Mouse (Mus musculus) urinary bladder, postnatal 0 days (tissue): Measurements from ENCODE around the gene Kctd7. TPM values are rescaled to one million over a fixed set of nuclear protein-coding genes. Genes with fewer than 3 reads are reported as not detected.

Experiments used
- polyA plus RNA-seq: library from polyadenylated mRNA; unstranded; fragments of >200 nt; fragmentation: Nextera tagmentation; extraction: Ambion mirVana; gene quantifications from 2 replicates; pipeline ENCODE4 v1.2.1, GENCODE M21; 2015

Kctd7 gene
- 3.9 and 5.0 TPM in 2 replicates for polyA plus RNA-seq

DNA sequence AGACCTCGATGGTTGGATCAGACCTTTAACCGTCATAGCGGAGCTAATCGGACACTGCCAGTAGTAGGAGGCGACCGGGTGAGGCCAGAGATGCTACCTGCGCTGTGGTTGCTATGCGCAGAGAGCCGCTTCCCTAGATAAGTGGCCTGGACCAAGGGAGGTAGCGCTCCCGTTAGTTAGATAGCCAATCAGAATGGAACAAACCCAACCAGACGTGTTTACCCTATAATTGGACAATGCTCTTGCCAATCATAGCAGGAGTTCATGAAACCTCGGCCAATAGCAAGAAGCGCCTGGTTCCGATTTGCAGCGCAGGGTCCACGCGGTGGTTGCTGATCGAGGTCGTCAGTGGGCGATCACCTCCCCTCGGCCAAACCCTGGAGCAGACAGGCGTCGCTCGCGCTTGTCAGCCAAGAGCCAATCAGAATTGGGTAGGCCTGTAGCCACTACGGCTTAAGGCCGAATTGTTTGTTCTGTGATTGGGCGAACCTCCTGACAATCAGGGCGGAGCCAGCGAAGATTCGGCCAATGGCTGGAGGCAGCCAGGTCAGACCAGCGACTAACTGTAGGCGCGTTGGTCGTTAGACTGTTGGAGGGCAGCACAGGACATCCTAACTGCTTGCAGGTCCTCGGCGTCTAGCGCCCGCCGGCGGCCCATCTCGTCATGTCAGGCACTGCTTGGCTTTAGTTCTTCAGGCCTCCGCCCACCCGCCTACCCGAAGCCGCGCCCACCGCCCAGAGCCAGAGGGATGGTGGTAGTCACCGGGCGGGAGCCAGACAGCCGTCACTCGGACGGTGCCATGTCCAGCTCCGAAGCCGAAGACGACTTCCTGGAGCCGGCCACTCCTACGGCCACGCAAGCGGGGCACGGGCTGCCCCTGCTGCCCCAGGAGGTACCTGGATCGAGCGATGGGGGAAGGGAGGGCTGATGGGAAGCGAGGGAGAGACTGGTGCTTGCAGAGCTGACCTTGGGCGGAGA, at the start of gene Kctd7:
TSS of gene Kctd7 (plus strand) at position 528 of the 979 bp plus-strand sequence.

DNA sequence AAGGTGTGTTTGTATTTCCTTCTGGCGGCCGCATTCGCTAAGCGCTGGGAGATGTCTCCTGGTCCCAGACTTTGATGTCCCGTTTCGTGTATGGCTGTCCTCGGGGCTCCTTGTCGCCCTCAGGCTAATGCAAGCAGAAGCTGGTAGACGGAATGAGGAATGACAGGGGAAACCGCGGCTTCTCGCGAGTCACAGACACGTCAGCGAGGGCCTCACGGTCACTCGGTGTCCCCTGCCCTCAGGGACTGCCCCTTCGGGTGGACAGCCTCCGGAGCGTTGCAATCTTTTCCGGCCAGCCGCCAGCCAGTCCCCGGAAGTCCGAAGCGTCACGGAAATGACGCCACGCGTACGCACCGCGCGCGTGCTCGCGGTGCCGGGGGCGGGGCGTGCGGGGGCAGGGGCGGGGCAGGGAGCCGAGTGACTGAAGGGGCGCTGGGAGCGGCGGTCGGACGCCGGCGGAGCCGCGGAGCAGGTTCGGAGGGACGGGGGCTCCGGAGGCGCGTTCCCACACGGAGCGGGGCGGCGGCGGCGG, 26.8 kb downstream of the Kctd7 start, which contains the start of gene Rabgef1:
TSS of gene Rabgef1 (plus strand) at position 376 of the 532 bp plus-strand sequence.

Other genes starting within 250 kb of the Kctd7 start
- gene Zbed5, start 249.1 kb upstream of the Kctd7 start, polyA plus RNA-seq = 1.7 and 2.6 TPM in 2 replicates
- gene Phkg1, start 246.3 kb upstream of the Kctd7 start, polyA plus RNA-seq = 0.15 and 0.33 TPM in 2 replicates
- gene Nupr1l, start 236.3 kb upstream of the Kctd7 start, polyA plus RNA-seq = 4.3 and 4.5 TPM in 2 replicates
- 15.9 and 18.2 TPM in 2 replicates for gene Vkorc1l1, start 202.9 kb upstream of the Kctd7 start, polyA plus RNA-seq
- 36.4 and 46.4 TPM in 2 replicates for gene Gusb, start 141.8 kb upstream of the Kctd7 start, polyA plus RNA-seq
- gene Asl, start 115.6 kb upstream of the Kctd7 start, polyA plus RNA-seq = 32.7 and 35.1 TPM in 2 replicates
- 30.6 and 35.2 TPM in 2 replicates for gene Crcp, start 115.6 kb upstream of the Kctd7 start, polyA plus RNA-seq
- gene Tpst1, start 71.5 kb upstream of the Kctd7 start, polyA plus RNA-seq = 75.6 and 83.0 TPM in 2 replicates
- 49.4 and 56.4 TPM in 2 replicates for gene Rabgef1, start 26.9 kb downstream of the Kctd7 start, polyA plus RNA-seq
- gene Tmem248, start 72.2 kb downstream of the Kctd7 start, polyA plus RNA-seq = 30.7 and 36.9 TPM in 2 replicates
- gene Sbds, start 110.7 kb downstream of the Kctd7 start, polyA plus RNA-seq = 69.1 and 82.2 TPM in 2 replicates
- gene Tyw1, start 110.8 kb downstream of the Kctd7 start, polyA plus RNA-seq = 11.9 and 12.7 TPM in 2 replicates
- not detected in 2 replicates for gene Caln1, start 224.6 kb downstream of the Kctd7 start, polyA plus RNA-seq
- not detected in 2 replicates for gene A330070K13Rik, start 239.8 kb downstream of the Kctd7 start, polyA plus RNA-seq